Mouse (Mus musculus) bone marrow, adult 2 months (tissue): ENCODE measurements around the gene Ube2s.

Source experiments
- CTCF ChIP-seq: fragments of 200-500 bp; IDR thresholded peaks from 2 replicates; pipeline ENCODE4 v1.5.1; 2011; ENCODE audit warnings: low read length, control low read depth; ENCODE audit not compliant: control insufficient read depth, insufficient read depth
- POLR2A ChIP-seq: fragments of 200-500 bp; IDR thresholded peaks from 2 replicates; pipeline ENCODE4 v1.6.1; 2011; ENCODE audit warnings: low read depth, mild to moderate bottlenecking, control low read depth, low read length, borderline replicate concordance; ENCODE audit not compliant: control insufficient read depth

- TF ChIP-seq POLR2A: no peak
- TF ChIP-seq CTCF: no peak
Observed at GRCm38 (mm10) chr7:4806716-4807115, 5.7 kb downstream of the Ube2s start.
